Mouse (Mus musculus) gastrocnemius, adult 18-20 months (tissue): ENCODE measurements at regions not wholly inside any gene's neighbourhood (a gene's known extent, or its start where the extent isn't known, plus 50 kb on each side); places are given as distances from the start of the nearest gene placed in this dataset.
A peak's percentile ranks its signal among the peaks of the same experiment; 100 is the strongest.

Experiments used
- DNase-seq: peaks from one replicate; pipeline ENCODE4 v3.0.0; 2021; ENCODE audit warnings: low spot score

DNA sequence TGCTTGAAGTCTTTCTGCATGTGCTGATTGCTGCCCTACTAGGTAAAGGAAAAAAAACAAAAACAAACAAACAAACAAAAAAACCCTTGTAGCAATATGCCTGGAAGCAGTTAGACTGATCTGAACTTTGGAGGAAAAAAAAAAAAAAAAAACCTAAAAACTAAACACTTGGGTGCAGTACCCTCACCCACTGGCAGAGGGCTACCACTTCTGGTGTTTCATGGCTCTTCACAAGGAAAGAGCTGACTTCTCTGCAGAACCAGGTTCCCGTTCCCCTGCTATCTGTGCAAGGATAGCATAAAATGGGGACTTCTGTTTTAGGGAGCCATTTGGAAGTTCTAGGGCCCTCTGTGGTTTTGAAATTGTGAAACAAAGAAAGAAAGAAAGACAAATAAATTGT lies 52.2 kb upstream of the Otud4 start:
- DNase-seq, result no peak

DNA sequence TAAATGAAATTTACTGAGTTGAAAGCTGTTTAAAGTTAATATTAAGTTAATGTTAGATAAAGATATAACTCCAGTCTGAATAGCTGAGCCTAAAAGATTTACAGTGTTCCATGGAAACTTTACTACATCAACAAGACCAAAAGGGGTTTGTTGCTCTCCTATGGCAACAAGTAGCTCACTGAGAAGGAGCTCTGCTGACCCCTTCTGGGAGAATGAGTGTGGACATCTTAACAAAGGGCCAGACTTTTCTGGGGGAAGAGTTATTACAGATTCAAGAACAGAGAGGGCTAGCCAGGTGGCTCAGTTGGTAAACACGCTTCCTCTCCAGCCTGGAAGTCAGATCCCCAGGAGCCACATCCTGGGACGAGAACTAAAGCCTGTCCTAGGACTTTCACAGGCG lies 54.5 kb upstream of the Otud4 start:
- DNase-seq, result peak; percentile 60

DNA sequence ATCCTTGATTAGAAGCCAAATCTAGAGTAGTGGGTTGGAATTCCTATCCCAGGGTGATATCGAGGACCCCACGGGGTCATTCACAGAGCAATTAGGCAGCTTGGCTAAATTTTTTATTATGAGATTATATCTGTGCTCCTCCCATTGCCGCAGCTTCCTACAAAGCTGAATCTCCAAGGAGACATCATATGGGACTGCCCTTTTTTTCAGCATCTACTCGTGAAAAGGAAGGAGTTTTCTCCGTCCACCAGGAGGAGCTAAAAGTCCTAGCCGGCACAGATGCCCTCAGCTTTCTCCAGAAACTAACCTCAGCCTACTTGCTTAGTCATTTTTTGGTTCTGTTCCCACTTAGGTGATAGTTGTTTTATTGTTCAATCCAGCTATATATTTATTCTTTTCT lies 56.1 kb upstream of the Otud4 start:
- peak; percentile 17 for DNase-seq

DNA sequence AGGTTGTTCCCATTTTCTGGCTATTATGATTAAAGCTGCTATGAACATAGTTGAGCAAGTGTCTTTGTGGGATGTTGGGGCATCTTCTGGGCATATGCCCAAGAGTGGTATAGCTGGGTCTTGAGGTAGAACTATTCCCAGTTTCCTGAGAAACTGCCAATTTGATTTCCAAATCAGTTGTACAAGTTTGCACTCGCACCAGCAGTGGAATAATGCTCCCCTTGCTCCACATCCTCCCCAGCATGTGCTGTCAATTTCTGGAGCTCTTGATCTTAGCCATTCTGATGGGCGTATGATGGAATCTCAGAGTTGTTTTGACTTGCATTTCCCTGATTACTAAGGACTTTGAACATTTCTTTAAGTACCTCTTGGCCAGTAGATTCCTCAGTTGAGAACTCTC lies 57.2 kb upstream of the Otud4 start:
- no peak for DNase-seq

DNA sequence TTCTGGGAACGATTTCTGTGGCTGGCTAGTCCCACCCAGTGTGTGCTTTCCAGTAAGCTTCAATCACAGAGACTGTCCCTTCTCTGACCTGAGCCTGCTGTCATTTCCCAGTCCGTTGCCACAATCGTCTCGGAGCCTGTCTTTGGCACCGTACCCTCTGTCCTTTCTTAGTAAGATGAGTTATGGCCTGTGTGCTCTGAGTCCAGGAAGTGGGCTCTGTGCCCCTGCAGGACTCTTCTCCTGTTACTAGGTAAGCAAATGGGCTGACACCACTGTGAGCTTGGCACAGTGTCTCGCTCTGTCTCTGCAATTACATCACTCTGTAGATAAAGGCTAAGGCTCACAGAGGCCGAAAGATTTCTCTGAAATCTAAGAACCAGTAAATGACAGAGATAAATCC lies 63.3 kb upstream of the Otud4 start:
- peak; percentile 32 for DNase-seq

DNA sequence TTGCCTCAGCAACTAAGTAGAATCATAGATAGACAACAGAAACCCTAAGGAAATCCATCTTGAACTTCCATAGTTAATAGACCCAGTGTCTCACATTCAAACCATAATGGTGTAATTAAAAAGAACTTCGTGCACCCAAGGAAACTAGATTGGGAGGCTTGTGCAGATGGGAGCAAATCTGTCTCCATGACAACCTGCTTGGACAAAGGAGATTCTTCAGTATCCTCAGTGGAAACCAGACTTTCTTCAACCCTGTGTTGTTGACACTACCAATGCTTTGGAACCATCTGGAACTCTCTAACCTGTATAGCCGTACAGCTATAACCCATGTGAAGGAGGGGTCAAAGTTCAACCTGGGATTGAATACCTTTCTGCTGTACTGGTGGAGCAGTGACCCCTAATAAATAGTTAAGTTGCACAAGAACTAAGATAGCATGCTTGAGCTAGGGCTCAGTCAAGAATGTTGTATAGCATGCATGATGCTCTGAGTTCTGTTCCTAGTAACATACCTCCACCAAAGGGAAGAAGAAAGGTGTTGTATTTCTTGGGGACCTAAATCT lies 64.2 kb upstream of the Otud4 start:
- no peak for DNase-seq

DNA sequence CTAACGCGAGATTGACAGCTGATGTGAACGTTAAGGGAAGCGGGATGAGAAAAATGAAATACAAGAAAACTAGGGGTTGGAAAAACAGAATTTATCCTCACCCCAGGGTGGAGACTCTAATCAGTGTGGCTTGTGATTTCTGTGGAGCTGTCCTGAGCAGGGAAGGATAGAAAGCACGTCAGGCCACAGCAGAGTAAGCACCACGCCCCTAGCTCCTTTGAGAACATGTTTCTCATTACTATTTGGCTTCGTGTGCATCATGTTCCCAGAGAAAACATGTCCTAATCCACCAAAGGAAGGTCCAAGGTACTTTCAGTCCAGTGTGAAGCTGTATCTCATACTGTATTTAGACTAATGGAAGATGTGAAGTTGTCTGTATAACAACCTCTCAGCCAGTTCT lies 65.9 kb upstream of the Otud4 start:
- DNase-seq, result peak; percentile 9

DNA sequence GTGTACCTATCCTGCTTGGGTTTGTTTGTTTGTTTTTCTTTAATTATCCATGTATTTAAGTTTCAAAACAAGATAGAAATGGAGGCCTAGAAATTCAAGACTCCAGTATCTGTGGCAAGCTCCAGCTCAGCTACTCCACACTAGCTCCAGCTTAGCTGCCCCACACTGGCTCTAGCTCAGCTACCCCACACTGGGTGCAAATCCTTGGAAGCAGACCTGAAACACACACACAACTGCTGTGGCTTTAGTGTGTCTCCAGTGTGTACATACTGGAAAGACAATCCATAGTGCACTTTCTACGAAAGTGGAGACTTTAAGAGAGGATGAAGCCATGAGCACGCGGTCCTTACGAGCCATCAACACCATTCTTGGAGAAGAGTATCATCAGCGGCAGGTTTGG lies 66.9 kb upstream of the Otud4 start:
- DNase-seq, result no peak

DNA sequence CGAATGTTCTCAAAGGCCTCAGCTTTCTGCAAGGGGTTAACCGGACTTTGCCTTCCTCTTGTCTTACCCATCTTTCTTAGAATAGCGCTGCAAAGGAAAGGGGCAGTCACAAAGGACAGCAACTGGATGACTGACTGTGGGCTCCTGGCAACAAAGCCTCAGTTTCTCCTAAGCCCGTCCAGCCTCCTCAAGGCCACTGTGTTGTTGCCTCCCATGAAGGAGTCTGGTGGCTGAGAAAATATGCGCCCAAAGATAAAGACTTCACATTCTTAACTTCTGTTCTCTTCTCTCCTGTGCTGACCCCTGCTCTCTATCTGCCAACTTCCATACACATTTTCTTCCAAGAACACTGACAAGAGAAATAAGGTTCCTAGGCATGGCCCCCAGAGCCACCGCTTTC lies 76.3 kb upstream of the Otud4 start:
- DNase-seq, result no peak

DNA sequence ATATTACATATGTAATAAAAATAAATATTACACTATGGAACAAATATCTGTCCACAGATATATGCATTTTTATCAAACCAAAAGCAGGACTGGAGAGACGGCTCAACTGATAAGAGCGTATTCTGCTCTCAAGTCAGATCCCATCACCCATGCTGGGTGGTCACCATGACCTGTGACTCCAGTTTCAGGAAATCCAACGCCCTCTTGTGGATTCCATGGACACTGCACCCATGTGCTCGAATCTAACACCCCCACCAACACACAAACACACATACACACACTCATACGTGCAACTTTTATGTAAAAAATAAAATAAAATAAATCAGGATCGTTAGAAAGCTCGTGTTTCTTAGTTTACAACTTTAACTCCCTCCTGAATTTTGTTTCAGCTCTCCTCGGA lies 76.7 kb upstream of the Otud4 start:
- DNase-seq, result no peak

DNA sequence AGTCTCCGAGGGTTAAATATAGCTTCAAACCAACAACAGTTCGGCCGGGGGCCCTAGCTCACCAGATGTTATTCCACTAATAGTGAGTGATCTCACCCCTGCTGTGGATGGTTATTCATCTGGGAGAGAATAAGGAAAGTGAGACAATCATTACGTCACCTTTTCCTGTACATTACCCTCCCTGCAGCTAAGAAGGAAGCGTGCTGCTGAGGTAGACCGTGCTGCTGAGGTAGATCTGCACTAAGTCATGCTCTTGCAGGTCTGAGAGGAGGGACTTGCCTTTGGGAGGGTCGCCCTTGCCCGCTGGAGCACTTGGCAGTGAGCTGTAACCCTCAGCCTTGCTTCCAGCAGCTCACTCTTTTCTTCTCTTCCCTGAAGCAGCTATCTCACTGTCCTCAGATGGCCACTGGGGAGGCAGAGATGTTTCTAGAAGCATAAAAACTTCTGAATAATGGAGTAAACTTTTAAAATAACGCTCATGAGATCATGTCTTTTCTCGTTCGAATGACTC lies 77.3 kb upstream of the Otud4 start:
- DNase-seq, result peak; percentile 41

DNA sequence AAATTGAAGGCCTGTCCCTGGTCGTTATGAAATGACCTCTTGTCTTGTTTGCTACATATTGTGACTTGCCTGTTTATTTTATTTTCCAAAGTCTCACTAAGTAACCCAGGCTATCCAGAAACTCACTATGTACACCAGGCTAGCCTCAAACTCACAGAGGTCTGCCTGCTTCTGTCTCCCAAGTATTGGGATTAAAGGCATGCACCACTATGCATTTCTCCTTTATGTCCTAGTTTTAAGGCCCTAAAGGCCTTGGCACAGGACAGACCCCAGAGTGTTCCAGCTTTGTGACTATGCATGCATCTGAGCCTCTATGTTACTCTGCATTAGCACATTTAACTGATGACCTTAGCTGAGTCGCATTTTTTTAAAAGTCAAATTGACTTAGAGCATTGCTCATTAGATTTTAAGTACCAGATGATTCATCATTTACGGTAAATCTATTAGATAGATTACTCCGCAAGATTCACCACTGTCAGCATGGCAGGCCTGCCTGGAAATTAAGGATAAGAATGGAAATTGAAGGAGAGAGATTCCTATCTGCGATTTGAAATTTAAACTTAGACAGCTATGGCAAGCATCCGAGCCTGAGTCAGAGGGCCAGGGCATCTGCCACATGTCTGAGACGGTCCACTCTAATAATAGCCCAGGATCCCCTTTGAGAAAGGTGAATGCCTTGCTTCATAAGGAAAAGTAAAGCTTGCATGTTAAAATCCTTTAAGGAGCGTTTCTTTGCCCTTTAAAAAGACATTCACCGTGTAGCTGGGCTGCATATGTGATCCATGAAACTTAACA lies 78.0 kb upstream of the Otud4 start:
- DNase-seq, result peak; percentile 37

DNA sequence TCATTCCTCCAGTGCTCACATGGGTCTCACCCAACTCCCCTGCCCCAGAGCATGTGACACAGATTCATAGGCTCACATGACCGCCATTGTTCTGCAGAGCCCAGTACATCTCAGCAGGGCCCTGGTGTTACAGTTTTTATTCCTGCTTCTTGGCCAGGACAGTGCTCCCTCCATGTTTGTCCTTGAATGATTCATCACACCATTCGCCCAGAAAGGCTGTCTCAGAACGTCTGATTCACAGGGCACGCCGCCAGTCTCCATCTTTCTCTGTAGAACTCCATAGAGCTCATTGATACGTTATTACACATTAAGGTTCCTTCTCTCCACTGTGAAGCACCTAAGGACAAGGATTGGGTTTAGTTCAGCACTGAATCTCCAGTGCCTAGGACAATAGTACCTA lies 79.9 kb upstream of the Otud4 start:
- DNase-seq, result no peak

DNA sequence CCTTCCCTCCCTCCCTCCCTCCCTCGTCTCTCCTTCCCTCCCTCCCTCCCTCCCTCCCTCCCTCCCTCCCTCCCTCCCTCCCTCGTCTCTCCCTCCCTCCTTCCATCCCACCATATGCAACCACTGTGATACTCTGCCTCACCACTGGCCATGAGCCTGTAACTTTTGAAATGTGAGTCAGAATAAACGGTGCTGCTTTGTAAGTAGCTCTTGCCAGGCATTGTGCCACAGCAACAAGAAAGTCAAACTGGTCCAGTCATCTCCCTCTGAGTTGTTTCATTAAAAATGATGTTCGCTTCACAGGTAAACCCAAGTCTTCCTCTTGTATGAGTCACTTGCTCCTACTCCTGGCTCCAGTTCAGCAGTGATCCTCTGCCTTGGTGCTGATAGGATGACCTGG lies 85.1 kb upstream of the Otud4 start:
- DNase-seq, result no peak

DNA sequence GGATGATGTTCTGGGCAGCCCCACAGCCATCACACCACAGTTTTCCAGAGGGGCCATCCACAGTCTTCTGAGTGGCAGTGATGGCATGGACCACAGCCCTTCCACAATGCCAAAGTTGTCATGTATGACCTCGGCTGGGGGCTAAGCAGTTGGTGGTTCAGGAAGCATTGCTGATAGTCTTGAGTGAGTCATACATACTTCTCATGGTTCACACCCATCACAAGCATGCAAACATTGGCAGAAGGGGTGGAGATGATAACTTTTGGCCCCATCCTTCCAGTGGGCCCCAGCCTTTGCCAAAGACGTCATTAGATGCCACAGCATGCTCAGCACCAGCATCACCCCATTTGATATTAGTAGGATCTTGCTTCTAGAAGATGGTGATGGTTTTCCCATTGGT lies 89.3 kb upstream of the Otud4 start:
- no peak for DNase-seq

DNA sequence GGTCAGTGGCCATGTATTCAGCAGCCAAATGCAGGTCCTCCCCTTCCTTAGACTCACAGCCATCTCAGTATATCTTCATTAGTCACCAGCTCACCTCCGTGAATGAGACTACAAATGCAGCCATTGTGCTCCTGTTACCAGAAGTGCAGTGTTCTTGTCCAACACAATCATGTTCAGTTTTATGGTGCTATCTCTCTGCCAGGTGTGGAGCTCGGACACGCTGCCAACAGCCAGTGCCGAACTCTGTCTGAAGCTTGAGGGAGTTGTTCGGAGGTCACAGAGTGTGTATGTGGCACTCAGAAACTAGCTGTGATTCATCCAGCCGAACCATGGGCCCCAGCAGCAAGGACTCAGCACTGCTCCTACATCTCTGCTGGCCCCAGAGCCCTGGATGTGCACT lies 91.3 kb upstream of the Otud4 start:
- no peak for DNase-seq

DNA sequence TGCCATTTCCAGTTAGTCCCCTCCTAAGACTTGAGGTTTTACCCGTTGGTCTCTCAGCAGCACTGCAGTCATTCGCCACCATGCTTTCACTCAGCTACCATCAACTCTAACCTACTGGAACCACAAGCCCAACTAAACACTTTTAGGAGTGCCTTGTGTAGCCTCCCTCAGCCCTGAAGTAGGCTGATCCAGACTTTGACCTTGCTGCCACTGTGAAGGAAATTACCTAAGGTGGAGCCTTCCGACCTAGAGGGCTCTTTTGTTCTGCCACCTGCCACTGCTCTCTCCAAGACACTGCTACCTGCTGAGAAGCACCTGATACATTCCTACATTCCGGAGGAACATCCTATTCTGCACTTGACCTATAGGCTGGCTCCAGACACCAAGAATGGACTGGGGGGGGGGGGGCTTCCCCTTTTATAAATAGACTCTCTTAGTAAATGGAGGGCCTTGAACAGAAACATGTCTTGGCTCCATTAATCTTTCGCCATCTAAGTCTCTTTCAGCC lies 93.5 kb upstream of the Otud4 start:
- DNase-seq, result no peak

DNA sequence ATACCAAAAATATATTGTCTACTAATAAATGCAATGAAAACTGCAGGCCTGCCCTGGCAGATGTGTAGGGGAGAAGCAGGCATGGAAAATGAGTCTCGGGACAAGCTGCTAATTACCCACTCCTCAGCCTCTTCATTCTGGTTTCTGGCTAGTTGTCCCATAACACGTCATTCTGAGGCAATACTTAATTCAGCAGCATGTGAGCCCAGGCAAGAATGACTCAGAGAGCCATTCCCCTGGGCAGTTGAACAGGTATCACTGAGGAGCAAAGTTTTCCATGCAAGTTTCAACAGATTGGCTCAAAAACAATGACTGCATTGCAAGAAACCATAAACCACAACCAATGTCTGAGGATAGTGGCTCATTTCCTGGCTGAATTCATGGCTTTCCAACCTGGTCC lies 97.0 kb upstream of the Otud4 start:
- DNase-seq, result no peak

DNA sequence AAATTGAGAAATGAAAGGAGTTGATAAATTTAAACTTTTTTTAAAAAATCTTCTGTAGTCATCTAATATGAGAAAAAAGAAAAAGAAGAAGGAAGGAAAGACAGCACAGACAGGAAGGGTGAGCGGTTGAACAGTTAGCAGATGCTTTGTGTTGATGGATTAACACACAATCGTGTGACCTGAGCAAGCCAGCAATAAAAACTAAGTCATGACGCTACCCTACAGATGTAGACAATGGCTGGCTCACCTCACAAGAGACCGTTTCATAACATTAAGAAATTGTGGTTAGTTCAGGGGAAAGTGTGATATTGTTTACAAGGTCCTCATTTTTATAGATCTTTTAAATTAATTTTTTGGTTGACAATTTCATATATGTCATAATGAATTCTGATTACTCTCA lies 99.4 kb upstream of the Otud4 start:
- DNase-seq, result no peak

DNA sequence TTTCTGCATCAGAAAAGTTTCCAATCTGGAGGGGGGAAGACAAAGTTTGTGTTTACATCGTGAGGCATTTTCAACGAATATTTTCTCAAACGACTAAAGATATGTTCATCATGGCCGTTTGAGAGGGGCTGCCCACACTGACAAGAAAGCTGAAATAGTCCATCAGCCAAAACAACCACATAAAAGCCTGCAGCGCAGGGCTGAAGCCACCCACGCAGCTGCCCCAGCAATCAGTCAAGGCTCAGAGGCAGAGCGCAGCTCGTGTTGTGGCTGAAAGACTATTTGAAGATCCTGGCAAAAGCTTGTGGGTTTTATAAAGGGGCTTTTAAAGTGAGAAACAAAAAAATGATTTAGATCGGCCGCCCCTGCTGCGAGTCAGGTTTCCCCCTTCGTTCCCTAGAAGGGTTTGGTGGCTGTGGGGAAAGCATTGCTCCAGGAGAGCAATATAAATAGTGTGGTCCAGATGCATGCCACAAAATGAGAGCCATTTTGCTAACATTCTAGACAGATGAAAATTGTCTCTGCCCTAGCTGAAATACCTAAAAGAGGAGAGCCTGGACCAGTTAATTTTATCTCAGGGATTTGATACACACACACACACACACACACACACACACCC lies 105.0 kb upstream of the Otud4 start:
- no peak for DNase-seq

DNA sequence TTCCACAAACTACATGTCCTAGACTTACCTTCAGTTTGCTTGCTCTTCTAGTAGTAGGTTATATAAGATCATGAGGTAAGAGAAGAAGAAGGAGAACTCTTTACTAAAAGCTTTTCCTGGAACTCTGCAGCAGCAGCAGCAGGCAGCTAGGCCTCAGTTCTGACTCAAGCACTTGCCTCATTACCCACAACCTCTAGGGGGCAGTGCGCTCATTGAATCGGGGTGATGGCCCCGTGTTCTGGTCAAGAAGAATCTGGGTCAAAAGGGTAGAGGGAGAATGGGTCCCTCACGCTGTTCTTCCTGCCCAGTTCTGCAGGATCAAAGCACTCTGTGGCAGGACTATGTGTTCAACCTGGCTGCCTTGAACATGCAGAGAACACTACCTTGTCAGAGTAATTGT lies 109.9 kb upstream of the Otud4 start:
- no peak for DNase-seq

DNA sequence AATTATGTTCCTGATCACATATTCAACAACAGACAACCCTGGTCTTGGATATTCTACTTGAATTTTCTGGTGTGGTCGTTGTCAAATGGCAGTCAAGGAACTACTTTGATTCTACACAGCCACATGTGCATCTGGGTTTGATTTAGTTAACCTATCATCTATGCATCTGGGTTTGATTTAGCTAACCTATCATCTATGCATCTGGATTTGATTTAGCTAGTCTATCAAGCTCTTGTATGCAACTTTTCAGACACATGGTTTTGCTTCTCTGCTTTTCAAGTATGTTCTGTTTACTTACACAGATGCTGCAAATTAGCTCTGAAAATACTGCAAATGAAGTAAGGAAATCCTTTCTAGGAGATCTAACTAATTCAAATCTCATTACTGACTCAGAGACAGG lies 117.4 kb upstream of the Otud4 start:
- DNase-seq, result no peak

DNA sequence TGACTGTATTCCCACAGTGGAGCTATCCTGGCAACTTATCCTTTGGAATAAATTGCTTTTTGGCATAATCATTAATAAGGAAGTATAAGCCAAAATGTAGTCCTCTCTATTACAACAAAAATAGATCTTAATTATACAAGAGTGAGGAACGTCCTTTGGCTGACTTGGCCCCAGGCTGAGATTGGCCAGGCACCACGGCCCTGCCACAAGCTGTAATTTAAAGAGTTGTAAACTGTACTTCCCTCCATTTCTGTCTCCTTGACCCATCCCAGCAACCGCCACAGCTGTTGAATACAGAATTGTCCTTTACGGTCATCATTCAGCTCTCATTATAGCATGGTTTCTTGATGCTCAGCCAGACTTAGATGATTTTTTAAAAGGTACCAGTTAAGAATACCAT lies 119.6 kb upstream of the Smad1 start:
- peak; percentile 4 for DNase-seq
